Mouse (Mus musculus): ENCODE measurements around the gene Spo11. TPM values are rescaled to one million over a fixed set of nuclear protein-coding genes. Genes with fewer than 3 reads are reported as not detected.

Spo11 gene
- polyA plus RNA-seq, 1 experiment from 2014 or later: 0.35 TPM

DNA sequence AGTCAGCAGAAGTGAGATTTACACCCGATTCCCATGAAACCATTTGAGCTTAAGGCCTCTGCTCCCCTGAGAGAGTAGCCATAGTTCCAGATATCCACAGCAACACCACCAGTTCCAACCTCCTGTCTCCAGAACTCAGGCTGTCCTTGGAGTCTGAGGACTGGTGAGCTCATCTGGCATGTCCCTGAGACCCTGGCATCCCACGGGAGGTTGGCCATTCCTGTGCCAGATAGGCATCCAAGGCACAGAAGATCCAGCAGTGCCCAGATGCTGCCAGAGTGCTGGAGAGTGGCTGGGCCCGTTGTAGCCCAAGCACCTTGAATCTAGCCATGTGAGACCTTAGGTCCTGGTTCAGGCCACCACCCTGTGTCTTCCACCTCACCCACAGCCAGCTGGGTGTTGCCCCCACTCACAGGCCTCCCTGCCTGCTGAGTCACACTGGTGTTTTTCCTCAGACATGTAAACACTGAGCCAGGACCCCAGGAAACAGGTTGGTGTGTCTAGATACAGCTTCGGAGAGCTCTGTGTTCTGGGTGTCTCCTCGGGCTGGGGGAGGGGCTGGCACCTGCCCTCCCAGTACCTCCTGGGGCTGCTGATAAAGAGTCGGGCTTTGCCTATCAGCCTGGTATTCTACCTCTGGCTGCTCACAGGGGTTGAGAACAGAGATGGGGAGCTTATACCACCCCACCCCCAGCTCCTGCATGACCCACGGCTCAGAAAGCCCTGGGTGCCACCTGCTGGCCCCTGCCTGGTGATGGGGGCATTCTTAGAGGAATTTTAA is 60.5 kb downstream of the Spo11 start:
- 69% methylated on average over 7 of the region's 7 CpGs for whole genome bisulfite sequencing
- Histone ChIP-seq H3K4me1 (replicated peaks) (no peaks in the 10 kb centered on the region; the same call in 1 of the 2 replicates), H3K27ac (no peak overlapping the region), H3K36me3 (peaks cover 12% of the 10 kb centered on the region; the same call in 1 of the 2 replicates), H3K27me3 (replicated peaks) (no peaks in the 10 kb centered on the region), H3K9ac (no peak overlapping the region), H3K9me3 (no peaks in the 10 kb centered on the region), H3K4me2 (replicated peaks) (no peak overlapping the region), H3K4me3 (replicated peaks) (no peak overlapping the region)
- ATAC-seq: peak; percentile 63

DNA sequence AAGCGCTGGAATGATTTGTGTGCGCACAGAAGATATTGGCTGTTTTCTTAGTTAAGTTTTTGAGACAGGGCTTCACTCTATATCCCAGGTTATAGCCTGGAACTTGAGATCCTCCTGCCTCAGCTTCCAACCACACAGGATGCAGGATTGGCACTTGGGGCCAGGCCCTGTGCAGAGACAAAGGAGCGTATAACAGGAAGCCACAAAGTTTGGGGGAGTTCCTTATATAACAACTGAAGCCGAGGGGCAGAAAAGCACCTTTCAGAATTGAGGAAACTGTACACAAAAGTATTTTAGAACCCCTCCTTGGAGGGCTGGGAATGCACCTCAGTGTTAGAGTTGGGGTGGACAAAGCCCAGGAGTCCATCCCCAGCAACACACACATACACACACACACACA is 61.5 kb downstream of the Spo11 start:
- Histone ChIP-seq H3K27me3 (replicated peaks) (no peaks in the 10 kb centered on the region), H3K9me3 (no peaks in the 10 kb centered on the region), H3K36me3 (peaks cover 2% of the 10 kb centered on the region; the same call in 1 of the 2 replicates), H3K9ac (no peak overlapping the region), H3K4me3 (replicated peaks) (no peak overlapping the region), H3K4me2 (replicated peaks) (no peak overlapping the region), H3K4me1 (replicated peaks) (no peaks in the 10 kb centered on the region; the same call in 1 of the 2 replicates), H3K27ac (no peak overlapping the region)
- WGBS: 87% methylated on average over 4 of the region's 4 CpGs
- ATAC-seq: no peak

DNA sequence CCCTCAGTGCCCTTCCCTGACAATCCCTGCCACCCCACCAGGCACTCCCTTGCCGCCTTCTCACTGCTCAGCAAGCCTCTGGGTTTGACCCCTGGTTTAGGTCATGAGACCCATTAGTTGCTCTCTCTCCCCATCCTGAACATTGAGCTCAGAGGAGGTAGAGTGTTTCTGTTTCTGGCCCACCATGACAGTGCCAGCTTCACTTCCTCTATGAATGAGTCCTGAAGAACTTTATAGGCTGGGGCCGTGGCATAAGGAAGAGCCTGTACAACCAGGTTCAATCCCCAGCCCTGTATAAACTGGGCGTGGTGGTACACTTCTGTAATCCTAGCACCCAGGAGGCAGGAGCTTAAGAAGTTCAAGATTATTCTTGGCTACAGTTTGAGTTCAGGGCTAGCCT is 63.3 kb downstream of the Spo11 start:
- H3K27me3 ChIP-seq (replicated peaks): no peaks in the 10 kb centered on the region
- no peaks in the 10 kb centered on the region for H3K9me3 ChIP-seq
- no peak for ATAC-seq
- 76% methylated on average over 3 of the region's 3 CpGs for whole genome bisulfite sequencing
- no peak overlapping the region for H3K27ac ChIP-seq
- H3K4me3 ChIP-seq (replicated peaks): no peak overlapping the region
- no peak overlapping the region for H3K4me2 ChIP-seq (replicated peaks)
- H3K36me3 ChIP-seq: no peaks in the 10 kb centered on the region
- no peaks in the 10 kb centered on the region for H3K4me1 ChIP-seq (replicated peaks)
- no peak overlapping the region for H3K9ac ChIP-seq

DNA sequence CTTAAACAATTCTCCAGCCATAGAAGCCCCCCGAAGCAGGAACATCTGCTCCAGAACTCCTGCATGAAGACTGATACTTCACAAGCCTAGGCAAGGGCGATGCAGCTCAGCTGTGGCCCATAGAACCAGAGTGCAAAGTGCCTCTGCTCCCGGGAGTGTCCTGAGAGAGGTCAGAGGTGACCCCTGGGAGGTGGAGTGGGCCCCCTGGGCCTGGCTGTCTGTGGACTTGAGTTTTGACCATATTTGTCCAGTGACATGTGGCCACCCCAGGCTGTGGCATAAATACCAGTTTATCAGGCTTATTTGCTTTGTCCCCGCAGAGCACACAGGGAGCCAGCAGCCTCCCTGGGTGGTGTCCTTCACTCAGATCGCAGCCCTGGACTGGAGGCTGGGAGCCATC is 63.7 kb downstream of the Spo11 start:
- Histone ChIP-seq H3K27ac (no peak overlapping the region), H3K36me3 (no peaks in the 10 kb centered on the region), H3K4me2 (replicated peaks) (no peak overlapping the region), H3K4me3 (replicated peaks) (no peak overlapping the region), H3K27me3 (replicated peaks) (no peaks in the 10 kb centered on the region), H3K9me3 (no peaks in the 10 kb centered on the region), H3K4me1 (replicated peaks) (0 out of 2 replicates have a peak, but pooled peaks cover under 1% of the 10 kb centered on the region), H3K9ac (no peak overlapping the region)
- WGBS: 54% methylated on average over 5 of the region's 5 CpGs
- ATAC-seq: no peak

DNA sequence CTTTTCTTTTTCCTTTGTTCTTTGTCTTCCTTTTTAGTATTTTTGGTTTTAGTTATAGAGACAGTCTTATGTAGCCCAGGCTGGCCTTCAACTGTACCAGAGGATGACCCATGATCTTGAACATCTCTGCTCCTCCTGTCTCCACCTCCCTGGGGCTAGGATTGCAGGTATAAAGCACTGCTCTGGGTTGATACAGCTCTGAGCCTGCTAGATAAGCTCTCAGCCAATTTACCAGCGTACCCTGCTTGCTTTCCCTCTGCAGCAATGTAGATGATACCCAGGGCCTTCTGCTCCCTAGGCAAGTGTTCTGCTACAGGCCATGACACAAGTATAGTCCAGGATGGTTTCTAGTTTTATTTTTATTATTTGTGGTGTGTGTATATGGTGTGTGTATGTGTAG is 64.4 kb downstream of the Spo11 start:
- ATAC-seq: no peak
- Histone ChIP-seq H3K4me2 (replicated peaks) (no peak overlapping the region), H3K9ac (no peak overlapping the region), H3K27ac (no peak overlapping the region), H3K27me3 (replicated peaks) (no peaks in the 10 kb centered on the region), H3K4me3 (replicated peaks) (no peak overlapping the region), H3K4me1 (replicated peaks) (0 out of 2 replicates have a peak, but pooled peaks cover 6% of the 10 kb centered on the region), H3K9me3 (no peaks in the 10 kb centered on the region), H3K36me3 (no peaks in the 10 kb centered on the region)
- 81% methylated on average over 1 of the region's 1 CpGs for WGBS

DNA sequence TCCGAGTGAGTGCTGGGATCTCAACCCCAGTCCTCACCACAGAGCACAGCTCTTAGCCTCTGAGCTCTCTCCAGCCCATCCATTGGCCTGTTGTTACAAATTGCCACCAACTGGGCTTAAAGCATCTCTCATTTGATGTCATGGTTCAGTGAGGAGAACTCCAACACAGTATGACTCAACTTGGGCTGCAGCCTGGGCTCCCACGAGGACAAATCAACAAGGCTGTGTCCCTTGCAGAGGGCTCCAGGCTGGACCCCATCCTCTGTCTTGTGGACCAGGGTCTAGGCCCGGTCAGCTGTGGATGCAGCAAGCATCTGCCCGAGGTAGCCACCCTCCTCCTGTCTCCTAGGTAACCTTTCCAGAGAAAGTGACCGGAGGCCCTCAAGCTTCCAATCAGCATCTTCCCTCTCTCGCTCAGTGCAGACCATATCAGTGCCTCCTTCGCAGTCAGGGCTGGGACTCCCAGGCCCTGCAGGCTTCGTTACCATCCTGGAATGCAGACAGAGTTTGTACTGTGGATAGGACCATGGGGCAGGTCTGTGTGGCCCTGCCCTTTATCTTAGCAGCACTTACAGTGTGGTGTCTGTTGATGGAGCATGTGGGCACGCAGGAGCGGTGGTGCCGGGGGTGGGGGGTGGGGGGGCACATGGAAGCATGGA is 65.1 kb downstream of the Spo11 start:
- no peak overlapping the region for H3K4me3 ChIP-seq (replicated peaks)
- 72% methylated on average over 11 of the region's 11 CpGs for whole genome bisulfite sequencing
- H3K9ac ChIP-seq: no peak overlapping the region
- H3K27me3 ChIP-seq (replicated peaks): no peaks in the 10 kb centered on the region
- H3K9me3 ChIP-seq: no peaks in the 10 kb centered on the region
- H3K4me1 ChIP-seq (replicated peaks): 0 out of 2 replicates have a peak, but pooled peaks cover 6% of the 10 kb centered on the region
- H3K36me3 ChIP-seq: no peaks in the 10 kb centered on the region
- H3K4me2 ChIP-seq (replicated peaks): no peak overlapping the region
- H3K27ac ChIP-seq: no peak overlapping the region
- no peak for ATAC-seq

Other genes with a start within 250 kb of the Spo11 start
- 17.4 and 22.4 TPM in 2 replicates for gene Bmp7, start 37.4 kb upstream of the Spo11 start, polyA plus RNA-seq (2015; fragmentation: Nextera tagmentation; extraction: Ambion mirVana)
- 123 and 131 TPM in 2 replicates for gene Rae1, start 22.4 kb downstream of the Spo11 start, polyA plus RNA-seq (2015; fragmentation: Nextera tagmentation; extraction: Ambion mirVana)
- 46.6 and 49.2 TPM in 2 replicates for gene Rbm38, start 42.8 kb downstream of the Spo11 start, polyA plus RNA-seq (2015; fragmentation: Nextera tagmentation; extraction: Ambion mirVana)
- gene Ctcfl, start 141.8 kb downstream of the Spo11 start, polyA plus RNA-seq (2015; fragmentation: Nextera tagmentation; extraction: Ambion mirVana): 0.23 and 0.36 TPM in 2 replicates
- gene Pck1, start 175.3 kb downstream of the Spo11 start, polyA plus RNA-seq (2015; fragmentation: Nextera tagmentation; extraction: Ambion mirVana): 7.0 and 8.4 TPM in 2 replicates
- 0.55 and 0.95 TPM in 2 replicates for gene Zbp1, start 241.2 kb downstream of the Spo11 start, polyA plus RNA-seq (2015; fragmentation: Nextera tagmentation; extraction: Ambion mirVana)